Mouse (Mus musculus) thymus, adult 2 months (tissue): ENCODE measurements around the gene Inpp4a. TPM values are rescaled to one million over a fixed set of nuclear protein-coding genes. Genes with fewer than 3 reads are reported as not detected.

ENCODE experiments used
- DNase-seq: peaks from one replicate; pipeline ENCODE4 v3.0.0; 2021
- H3K27ac ChIP-seq: fragments of 200-500 bp; 2 replicates; pipeline ENCODE4 v1.5.1; 2012; ENCODE audit warnings: low read length, control low read depth; ENCODE audit not compliant: control insufficient read depth, insufficient read depth
- H3K27me3 ChIP-seq: fragments of 200-500 bp; 2 replicates; pipeline ENCODE4 v1.6.1; 2012; ENCODE audit warnings: mild to moderate bottlenecking, low read length, moderate library complexity, mixed read lengths; ENCODE audit not compliant: control insufficient read depth, insufficient read depth
- H3K36me3 ChIP-seq: fragments of 200-500 bp; 2 replicates; pipeline ENCODE4 v1.6.1; 2012; ENCODE audit warnings: mild to moderate bottlenecking, low read length, moderate library complexity; ENCODE audit not compliant: control insufficient read depth, insufficient read depth
- H3K4me1 ChIP-seq: fragments of 200-500 bp; replicated peaks from 2 replicates; pipeline ENCODE4 v1.6.1; 2012; ENCODE audit warnings: low read length; ENCODE audit not compliant: control insufficient read depth, insufficient read depth
- H3K4me3 ChIP-seq: fragments of 200-500 bp; 2 replicates; pipeline ENCODE4 v1.5.1; 2012; ENCODE audit warnings: mild to moderate bottlenecking, low read length, control low read depth, moderate library complexity; ENCODE audit not compliant: control insufficient read depth, insufficient read depth
- CTCF ChIP-seq: fragments of 200-500 bp; IDR thresholded peaks from 2 replicates; pipeline ENCODE4 v1.5.1; 2012; ENCODE audit warnings: mild to moderate bottlenecking, control low read depth, low read length, moderate library complexity, borderline replicate concordance; ENCODE audit not compliant: control insufficient read depth, poor library complexity, insufficient read depth; ENCODE audit errors: extremely low read depth
- POLR2A ChIP-seq: fragments of 200-500 bp; IDR thresholded peaks from 2 replicates; pipeline ENCODE4 v1.6.1; 2012; ENCODE audit warnings: mild to moderate bottlenecking, low read length, control low read depth, moderate library complexity; ENCODE audit not compliant: control insufficient read depth, poor library complexity, insufficient read depth; ENCODE audit errors: extremely low read depth
- WGBS: fragments of 180-500 bp; shearing (Covaris S2); methylation state at CpG from one replicate; pipeline ENCODE4 v1.1.7; 2018; 5-methylcytosine and 5-hydroxymethylcytosine counted together
- polyA plus RNA-seq: library from polyadenylated mRNA; depleted of rRNA; stranded (reverse); fragments of >200 nt; gene quantifications from 2 replicates; pipeline ENCODE4 v1.2.3, GENCODE M21; 2012

Gene Inpp4a
- polyA plus RNA-seq, 1 experiment = 14.5 TPM

DNA sequence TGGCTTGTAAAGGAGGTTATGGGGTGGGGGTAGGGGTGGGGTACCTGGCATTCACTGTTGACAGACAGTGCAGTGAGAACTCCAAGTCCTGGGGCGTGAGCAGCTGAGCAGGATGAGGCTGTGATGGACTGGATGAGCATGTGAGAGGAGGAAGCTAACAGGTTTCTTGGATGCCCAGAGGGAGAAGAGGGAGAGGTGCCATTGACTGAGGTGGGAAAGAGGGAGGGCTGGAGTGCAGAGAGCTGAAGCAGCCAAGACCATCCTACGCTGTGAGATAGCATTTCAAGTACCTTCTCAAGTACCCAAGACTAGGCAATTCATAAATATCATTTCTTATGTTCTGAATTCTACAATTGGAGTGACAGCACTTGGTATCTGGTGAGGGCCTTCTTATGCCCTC lies 52.3 kb downstream of the Inpp4a start:
- TF ChIP-seq CTCF (no peak), POLR2A (no peak)
- Histone ChIP-seq H3K4me3 (no peak overlapping the region), H3K4me1 (no peaks in the 10 kb centered on the region), H3K27ac (no peak overlapping the region), H3K27me3 (no peaks in the 10 kb centered on the region), H3K36me3 (no peaks in the 10 kb centered on the region)
- DNase-seq = no peak
- 96% methylated on average over 2 of the region's 2 CpGs for WGBS

DNA sequence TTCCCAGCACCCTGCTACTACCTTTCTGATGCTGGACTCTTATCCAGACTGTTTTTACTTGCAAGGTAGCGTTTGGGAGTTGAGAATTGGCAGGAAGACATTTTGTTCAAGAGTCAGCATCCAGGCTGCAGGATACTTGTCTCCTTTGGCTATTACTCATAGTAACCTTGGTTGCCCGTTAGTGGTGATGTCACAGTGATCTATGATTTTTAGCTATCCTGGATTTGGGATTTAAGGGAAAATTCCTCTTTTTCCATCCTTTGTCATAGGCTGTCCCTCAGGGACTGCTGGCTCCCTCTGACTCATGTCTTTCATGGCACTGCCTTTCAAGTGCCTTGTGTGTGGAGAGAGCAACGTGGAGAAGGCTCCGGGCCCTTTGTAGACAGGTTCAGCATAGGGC lies 53.8 kb downstream of the Inpp4a start:
- H3K4me1 ChIP-seq = no peaks in the 10 kb centered on the region
- 92% methylated on average over 4 of the region's 4 CpGs for WGBS
- TF ChIP-seq CTCF = no peak
- TF ChIP-seq POLR2A = no peak
- no peak overlapping the region for H3K27ac ChIP-seq
- H3K4me3 ChIP-seq = no peak overlapping the region
- no peaks in the 10 kb centered on the region for H3K27me3 ChIP-seq
- DNase-seq = no peak
- no peaks in the 10 kb centered on the region for H3K36me3 ChIP-seq

DNA sequence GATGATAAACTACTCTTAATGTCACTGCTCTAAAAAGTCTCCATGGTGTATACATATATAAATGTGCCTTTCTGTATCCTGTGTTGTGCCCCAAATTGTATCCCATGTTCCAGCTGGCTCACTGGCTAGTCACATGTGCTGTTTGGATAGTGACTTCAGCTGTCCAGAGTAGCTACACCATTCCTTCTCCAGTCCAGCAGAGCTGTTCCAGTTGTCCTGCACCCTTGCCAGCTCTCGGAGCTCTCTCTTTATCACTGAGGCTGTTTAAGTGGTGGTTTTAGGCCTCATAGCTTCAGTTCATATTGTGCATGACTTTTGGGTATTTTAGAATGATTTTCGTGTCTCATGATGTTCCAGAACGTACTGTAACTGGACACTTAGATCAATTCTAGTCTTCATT lies 55.8 kb downstream of the Inpp4a start:
- Histone ChIP-seq H3K27ac (no peak overlapping the region), H3K27me3 (no peaks in the 10 kb centered on the region), H3K4me1 (no peaks in the 10 kb centered on the region), H3K36me3 (no peaks in the 10 kb centered on the region), H3K4me3 (no peak overlapping the region)
- TF ChIP-seq POLR2A (no peak), CTCF (no peak)
- no peak for DNase-seq
- 93% methylated on average over 3 of the region's 3 CpGs for WGBS

DNA sequence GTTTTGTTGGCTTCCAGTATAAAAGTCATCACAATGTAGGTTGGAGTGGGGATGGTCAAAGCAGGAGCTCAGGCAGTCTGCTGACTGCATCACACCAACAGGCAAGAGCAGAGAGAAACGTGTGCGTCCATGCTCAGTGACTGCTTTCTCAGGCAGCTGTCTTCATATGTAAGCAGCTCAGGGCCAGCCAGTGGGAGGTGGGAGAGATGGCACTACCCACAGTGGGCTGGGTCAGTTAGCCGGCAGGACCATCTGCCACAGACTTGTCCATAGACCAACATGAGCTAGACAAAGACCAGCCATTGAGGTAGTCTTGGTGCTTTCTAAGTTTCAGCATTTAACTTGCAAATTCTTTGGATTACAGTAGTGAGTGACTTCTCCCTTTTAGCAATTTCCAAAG lies 56.6 kb downstream of the Inpp4a start:
- Histone ChIP-seq H3K4me1 (no peaks in the 10 kb centered on the region), H3K36me3 (no peaks in the 10 kb centered on the region), H3K4me3 (no peak overlapping the region), H3K27ac (no peak overlapping the region), H3K27me3 (no peaks in the 10 kb centered on the region)
- no peak for DNase-seq
- TF ChIP-seq POLR2A = no peak
- TF ChIP-seq CTCF = no peak
- 96% methylated on average over 3 of the region's 3 CpGs for WGBS

DNA sequence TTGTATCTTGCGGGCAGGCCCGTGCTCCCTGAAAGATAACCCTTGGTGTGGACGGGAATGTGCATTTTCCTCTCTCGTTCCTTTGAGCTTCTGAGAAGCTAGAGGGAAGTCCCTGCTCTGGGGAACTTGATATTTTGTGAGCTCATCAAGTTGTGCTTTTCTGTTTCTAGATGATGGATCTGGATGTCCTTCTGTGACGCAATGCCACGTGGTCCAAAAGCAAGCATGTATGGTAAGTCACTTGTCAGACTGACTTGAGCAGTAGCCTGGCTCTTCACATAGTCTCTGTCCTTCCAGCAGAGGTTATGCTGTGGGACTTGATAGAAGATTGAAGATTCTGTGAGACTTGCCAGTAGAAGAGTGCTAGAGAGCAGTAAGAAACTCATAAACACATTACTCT lies 57.5 kb downstream of the Inpp4a start:
- TF ChIP-seq POLR2A (no peak), CTCF (no peak)
- H3K27me3 ChIP-seq = no peaks in the 10 kb centered on the region
- no peak for DNase-seq
- no peak overlapping the region for H3K4me3 ChIP-seq
- no peaks in the 10 kb centered on the region for H3K4me1 ChIP-seq
- H3K36me3 ChIP-seq = no peaks in the 10 kb centered on the region
- WGBS = 95% methylated on average over 6 of the region's 6 CpGs
- H3K27ac ChIP-seq = no peak overlapping the region

- WGBS = 97% methylated on average over 8 of the region's 8 CpGs
- Histone ChIP-seq H3K4me1 (no peaks in the 10 kb centered on the region), H3K36me3 (no peaks in the 10 kb centered on the region), H3K27ac (no peak overlapping the region), H3K4me3 (no peak overlapping the region), H3K27me3 (no peaks in the 10 kb centered on the region)
- no peak for TF ChIP-seq POLR2A
- no peak for TF ChIP-seq CTCF
- no peak for DNase-seq
Observed at GRCm38 (mm10) chr1:37358621-37359020, 59.0 kb downstream of the Inpp4a start.

DNA sequence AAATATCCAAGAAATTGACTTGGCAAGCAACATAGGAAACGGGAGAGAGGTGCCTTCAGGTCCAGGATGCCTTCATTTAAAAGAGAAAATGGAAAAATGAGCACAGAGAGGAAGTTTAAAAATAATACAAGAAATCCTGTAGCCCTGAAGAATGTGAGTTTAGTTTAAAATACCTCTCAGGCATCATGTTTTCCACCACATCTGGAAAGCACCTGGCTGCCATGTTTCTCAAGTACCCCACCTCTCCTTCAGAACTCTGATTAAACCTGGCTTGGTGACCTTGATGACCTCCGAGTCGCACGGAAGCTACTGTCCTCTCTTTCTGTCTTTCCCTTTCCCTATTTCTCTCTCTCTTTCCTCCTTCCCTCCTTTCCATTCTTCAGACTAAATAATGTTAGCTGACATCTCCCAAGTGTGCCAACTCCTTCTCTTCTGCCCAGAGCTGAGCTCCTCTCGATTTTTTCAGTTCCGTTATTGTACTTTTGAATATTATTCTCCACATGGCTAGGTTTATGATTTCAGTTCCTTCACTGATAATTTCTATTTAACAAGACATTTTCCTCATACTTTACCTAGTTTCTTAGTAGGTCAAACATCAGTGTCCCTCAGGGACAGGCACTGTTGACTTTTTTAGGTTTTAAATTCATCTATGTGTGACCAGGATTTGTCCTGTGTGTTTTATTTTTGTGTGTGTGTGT lies 59.9 kb downstream of the Inpp4a start:
- Histone ChIP-seq H3K36me3 (no peaks in the 10 kb centered on the region), H3K27me3 (no peaks in the 10 kb centered on the region), H3K27ac (no peak overlapping the region), H3K4me3 (no peak overlapping the region), H3K4me1 (no peaks in the 10 kb centered on the region)
- no peak for TF ChIP-seq POLR2A
- no peak for TF ChIP-seq CTCF
- 93% methylated on average over 6 of the region's 6 CpGs for WGBS
- DNase-seq = no peak
